Mouse (Mus musculus) brain, adult 2 months (tissue): ENCODE measurements around the gene Aqp11.

Experiments
- DNase-seq: peaks from one replicate; pipeline ENCODE4 v3.0.0; 2011; ENCODE audit warnings: low read depth, low spot score

Aqp11 gene

GRCm38 (mm10) chr7:97737638-97738456 is at the start of gene Aqp11:
Gene Aqp11, minus strand, starts transcription at chr7:97738289.
- DNase-seq, result peak; percentile 84

- no peak for DNase-seq
Observed at GRCm38 (mm10) chr7:97783523-97783922, 45.4 kb upstream of the Aqp11 start.

GRCm38 (mm10) chr7:97781496-97781895 is 43.4 kb upstream of the Aqp11 start:
- no peak for DNase-seq

- no peak for DNase-seq
Observed at GRCm38 (mm10) chr7:97780815-97781214, 42.7 kb upstream of the Aqp11 start.

GRCm38 (mm10) chr7:97780222-97780621 is 42.1 kb upstream of the Aqp11 start:
- no peak for DNase-seq

- no peak for DNase-seq
Observed at GRCm38 (mm10) chr7:97777191-97777590, 39.1 kb upstream of the Aqp11 start.

- no peak for DNase-seq
Observed at GRCm38 (mm10) chr7:97775923-97776322, 37.8 kb upstream of the Aqp11 start.

- peak; percentile 51 for DNase-seq
Observed at GRCm38 (mm10) chr7:97775380-97775779, 37.3 kb upstream of the Aqp11 start.

GRCm38 (mm10) chr7:97770841-97771620 is 32.9 kb upstream of the Aqp11 start:
- peak; percentile 60 for DNase-seq

GRCm38 (mm10) chr7:97769020-97769419 is 30.9 kb upstream of the Aqp11 start:
- DNase-seq, result no peak

- DNase-seq, result peak; percentile 83
Observed at GRCm38 (mm10) chr7:97767841-97768240, 29.8 kb upstream of the Aqp11 start.

- no peak for DNase-seq
Observed at GRCm38 (mm10) chr7:97766406-97767166, 28.5 kb upstream of the Aqp11 start.

- no peak for DNase-seq
Observed at GRCm38 (mm10) chr7:97765963-97766347, 27.9 kb upstream of the Aqp11 start.

GRCm38 (mm10) chr7:97765181-97765962 is 27.3 kb upstream of the Aqp11 start:
- peak; percentile 92 for DNase-seq

- peak; percentile 25 for DNase-seq
Observed at GRCm38 (mm10) chr7:97764591-97764990, 26.5 kb upstream of the Aqp11 start.

GRCm38 (mm10) chr7:97756967-97757881 is 19.1 kb upstream of the Aqp11 start:
- DNase-seq, result peak; percentile 96

GRCm38 (mm10) chr7:97749207-97750190 is 11.4 kb upstream of the Aqp11 start:
- no peak for DNase-seq

GRCm38 (mm10) chr7:97748527-97749206 is 10.6 kb upstream of the Aqp11 start:
- DNase-seq, result peak; percentile 56
